Mouse (Mus musculus) naive thymus-derived CD4-positive, alpha-beta T cell, adult 2 months (primary cell): ENCODE data around the gene Creb1.

Source experiments
- DNase-seq: peaks from one replicate; pipeline ENCODE4 v3.0.0-alpha.2; 2011; ENCODE audit warnings: low read depth

Gene Creb1

DNA sequence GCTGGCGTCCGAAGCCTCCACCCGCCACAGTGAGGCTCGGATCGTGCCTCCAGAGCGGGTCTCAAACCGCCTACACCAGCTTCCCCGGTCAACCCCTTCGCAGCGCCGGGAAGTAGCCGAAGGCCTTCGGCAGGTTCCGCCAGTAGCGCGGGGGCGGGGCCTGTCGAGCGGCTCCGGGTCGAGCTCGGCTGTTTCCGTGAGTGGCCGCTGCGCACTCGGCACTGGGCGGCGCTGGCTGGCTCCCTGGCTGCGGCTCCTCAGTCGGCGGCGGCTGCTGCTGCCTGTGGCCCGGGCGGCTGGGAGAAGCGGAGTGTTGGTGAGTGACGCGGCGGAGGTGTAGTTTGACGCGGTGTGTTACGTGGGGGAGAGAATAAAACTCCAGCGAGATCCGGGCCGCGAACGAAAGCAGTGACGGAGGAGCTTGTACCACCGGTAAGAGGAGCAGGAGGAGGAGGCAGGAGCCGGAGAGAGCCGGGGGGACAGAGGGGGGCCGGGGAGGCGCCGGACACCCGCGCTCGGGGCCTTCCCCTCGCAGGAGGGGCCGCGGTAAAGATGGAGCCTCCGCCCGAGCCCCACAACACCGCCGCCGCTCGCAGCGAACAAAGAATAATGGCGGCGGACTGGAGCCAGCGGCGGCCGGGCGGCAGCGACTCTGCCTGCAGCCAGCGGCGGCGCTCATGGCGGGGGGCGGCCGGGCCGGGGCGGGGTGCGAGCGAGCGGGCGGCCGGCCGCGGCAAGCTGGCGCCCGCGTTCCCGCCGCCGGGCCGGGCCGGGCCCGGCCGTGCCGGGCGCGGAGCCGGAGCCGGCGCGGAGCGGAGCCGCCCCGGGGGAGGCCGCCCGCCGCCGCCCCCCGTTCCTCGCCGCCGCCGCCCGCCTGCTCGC, at the start of gene Creb1:
Gene Creb1 (plus strand): TSS at position 57 of the 882 bp plus-strand sequence.
- DNase-seq: peak; percentile 98

- no peak for DNase-seq
Observed at GRCm38 (mm10) chr1:64488521-64489029, 43.9 kb upstream of the Creb1 start.

DNA sequence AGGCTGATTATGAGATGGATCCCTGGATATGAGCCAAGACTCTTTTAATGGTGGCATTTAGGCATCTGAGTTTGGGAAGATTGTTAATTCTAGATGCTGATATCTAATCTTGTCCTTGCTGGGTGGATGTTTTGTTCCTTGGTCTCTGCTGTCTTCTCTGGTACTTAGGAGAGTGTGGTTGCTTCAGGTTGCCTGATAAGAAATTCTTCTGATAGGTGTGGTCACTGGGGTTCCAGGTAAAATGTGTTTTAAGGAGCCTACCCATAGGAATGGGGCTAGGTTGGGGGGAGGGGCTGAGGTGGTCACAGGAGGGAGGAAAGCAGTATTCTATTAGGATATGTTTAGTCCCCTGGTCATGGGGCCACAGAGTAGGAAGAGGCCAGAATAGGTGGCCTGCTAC, 35.6 kb upstream of the Creb1 start:
- no peak for DNase-seq

DNA sequence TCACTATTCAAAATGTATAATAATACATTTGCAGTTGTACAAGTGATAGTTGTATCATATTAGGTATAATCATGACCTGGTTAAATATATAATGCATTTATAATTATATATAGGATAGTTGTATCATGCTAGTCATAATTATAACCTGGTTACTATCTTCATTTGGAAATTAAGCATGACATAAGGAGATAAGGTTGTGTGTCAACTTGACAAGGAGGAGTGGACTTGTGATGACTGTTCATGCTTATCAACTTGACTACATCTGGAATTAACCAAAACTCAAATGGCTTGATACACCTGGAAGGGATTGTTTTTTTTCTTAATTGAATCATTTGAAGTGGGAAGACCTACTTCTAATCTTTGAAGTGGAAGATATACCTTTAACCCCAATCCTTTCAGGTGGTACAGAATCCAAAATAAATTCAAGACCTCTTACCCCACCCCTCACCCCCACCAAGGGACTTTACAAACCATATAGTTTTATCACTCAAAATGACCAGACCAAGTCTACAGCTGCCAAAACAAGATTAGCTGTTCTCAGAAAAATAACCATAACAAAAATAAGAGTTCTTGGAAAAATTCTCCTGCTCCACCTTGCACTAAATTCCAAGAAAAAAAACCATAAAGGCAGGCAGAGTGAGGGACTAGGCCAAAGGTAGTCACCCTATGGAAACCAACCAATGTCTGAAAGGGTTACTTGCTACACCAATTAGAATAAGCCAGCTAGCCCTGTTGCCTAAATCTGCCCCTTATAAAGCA, 30.9 kb upstream of the Creb1 start:
- DNase-seq: no peak

GRCm38 (mm10) chr1:64508479-64509096, 23.9 kb upstream of the Creb1 start:
- DNase-seq: peak; percentile 71

GRCm38 (mm10) chr1:64509678-64510077, 22.8 kb upstream of the Creb1 start:
- DNase-seq: no peak

DNA sequence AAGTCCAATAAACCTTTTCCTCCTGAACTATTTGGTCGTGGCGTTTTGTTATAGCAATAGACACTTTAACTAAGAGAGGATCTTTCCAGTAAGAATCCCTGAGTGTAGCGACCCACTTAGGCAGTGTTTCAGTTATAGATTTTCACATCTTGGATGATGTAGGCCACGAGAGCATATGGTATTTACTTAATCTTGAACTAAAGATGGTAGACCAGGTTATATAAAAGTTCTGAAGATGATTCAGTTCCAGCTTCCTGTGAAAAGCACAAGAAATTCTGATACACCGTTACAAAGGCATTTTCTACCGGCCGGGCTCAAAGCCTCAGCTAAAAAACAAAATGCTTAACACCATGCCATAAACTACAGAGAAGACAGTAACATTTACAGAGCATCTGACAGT, 18.3 kb upstream of the Creb1 start:
- DNase-seq: no peak

GRCm38 (mm10) chr1:64516593-64516992, 15.9 kb upstream of the Creb1 start:
- no peak for DNase-seq

GRCm38 (mm10) chr1:64518480-64518879, 14.0 kb upstream of the Creb1 start:
- no peak for DNase-seq

GRCm38 (mm10) chr1:64519345-64519744, 13.1 kb upstream of the Creb1 start:
- no peak for DNase-seq

DNA sequence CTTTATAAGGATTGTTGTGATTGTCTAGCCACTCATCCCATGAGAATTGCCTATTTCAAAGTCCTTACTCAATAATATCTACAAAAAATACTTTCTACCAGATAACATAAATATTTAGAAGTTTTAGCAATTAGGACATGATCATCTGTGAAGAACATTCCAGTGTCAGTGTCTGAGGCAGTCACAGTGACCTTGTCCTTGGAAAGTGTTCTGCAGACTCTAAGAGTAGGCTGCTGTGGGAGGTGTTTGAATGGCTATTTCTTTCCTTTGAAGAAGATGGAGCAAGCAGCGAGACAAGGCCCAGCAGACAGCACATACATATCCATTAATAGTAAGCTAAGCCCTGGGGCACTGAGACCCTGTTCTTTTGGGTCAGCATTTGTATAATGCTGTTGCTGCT, 12.5 kb upstream of the Creb1 start:
- DNase-seq: no peak

- no peak for DNase-seq
Observed at GRCm38 (mm10) chr1:64521734-64522133, 10.7 kb upstream of the Creb1 start.

DNA sequence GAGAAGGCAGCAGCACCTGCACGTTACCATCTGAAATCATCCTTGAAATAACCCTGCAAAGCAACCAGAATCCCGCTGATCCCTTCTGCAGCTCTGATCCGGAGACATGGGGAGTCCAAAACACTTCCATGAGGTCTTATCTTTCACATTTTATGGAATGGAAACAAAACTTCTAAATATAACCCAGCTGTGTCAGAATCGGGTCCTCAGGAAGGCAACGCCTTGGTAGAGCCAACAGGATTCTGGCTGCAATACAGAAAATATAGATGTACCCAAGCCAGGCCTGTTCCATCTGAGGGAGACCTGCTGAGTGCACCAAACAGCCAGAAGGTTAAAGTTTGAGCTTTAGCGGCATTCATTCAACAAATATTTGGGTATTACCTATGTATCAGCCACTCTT, 9.8 kb upstream of the Creb1 start:
- DNase-seq: no peak

- no peak for DNase-seq
Observed at GRCm38 (mm10) chr1:64523117-64523516, 9.3 kb upstream of the Creb1 start.

- no peak for DNase-seq
Observed at GRCm38 (mm10) chr1:64524661-64525060, 7.8 kb upstream of the Creb1 start.

DNA sequence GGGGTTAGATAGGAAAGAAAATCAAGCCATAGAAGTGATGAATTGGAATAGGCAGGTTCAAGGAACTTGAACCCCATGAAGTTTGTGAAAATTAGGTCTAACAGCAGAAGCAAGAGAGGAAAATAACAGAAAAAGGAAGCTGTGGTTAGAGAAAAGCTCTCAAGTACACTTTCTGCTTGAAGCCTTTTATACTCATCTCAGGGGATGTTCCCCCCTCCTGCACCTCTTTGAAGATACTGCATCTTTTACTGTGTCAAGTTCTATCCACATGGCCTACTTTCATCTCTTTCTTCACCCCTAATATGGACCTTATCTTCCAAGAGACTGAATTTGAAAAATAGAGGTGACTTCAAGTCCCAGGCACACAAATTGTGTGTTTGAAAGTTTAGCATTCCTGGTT, 4.8 kb upstream of the Creb1 start:
- peak; percentile 85 for DNase-seq

DNA sequence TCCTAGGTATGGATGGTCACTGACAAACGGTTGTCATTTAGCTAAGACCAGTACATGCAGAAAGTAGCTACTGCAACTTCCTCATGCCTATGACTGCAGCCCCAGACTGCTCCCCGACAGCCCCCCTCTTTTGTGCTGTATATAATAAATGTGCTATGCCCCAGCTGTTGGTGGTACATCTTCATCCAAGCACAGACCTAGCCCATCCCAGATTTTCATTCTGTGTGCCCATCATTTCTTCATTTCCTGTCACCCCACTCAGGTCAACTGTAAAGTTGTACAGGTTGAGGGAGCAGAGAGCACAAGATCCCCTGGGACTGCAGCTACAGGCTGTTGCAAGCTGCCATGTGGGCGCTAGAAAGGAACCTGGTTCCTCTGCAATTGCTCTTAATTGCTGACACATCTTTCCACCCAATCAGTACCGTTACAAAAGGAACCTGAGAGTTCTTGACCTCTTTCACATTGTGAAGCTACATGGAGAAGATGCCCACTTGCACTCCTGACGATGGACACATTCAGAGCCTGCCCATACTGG, 2.6 kb upstream of the Creb1 start:
- no peak for DNase-seq

- no peak for DNase-seq
Observed at GRCm38 (mm10) chr1:64531548-64531947, 897 bp upstream of the Creb1 start.

DNA sequence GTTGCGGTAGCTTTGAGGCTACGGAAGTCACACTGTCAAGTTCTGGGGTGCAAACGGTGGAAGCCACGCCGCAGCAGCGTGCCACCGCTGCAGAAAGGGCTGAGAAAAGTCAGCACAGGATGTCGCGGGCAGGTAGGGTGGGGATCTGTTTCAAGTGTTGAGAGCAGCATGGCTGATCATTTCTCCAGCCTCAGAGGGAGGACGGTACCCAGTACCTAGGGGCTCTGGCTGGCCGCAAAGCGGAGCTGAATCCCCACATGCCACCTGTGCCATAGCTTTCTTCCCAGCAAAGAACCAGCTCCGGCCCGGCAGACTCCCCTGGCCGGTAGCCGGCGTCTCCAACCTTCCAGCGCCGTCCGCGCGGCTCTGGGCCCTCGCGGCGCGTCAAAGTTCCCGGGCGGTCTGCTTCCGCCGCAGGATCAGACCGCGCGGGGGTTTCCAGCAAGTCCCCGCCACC, 350 bp upstream of the Creb1 start:
- peak; percentile 94 for DNase-seq

- peak; percentile 61 for DNase-seq
Observed at GRCm38 (mm10) chr1:64533471-64534443, 1.3 kb downstream of the Creb1 start.

DNA sequence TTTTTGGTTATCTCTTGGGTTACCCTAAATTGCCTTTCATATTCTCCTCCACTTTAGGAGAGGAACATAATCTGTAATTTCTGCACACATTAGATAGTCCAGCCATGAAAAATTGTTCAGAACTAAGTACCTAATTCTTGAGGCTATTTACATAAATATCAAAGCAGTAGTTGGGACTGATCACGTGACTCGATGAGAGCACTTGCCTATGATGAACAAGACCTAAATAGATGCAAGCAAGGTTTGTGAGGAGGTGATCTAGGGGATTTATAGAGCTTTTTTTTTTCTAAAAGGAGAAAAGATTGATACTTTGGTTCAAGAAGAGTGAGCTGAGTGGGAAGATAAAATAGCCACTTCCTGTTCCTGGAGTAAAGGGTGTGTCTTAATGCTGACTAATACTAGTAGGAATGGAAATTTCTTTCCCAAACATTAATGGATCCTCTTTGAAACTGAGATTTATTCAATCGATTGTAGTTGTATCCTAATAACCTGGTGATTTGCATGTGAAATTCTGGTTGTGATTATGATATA, 6.5 kb downstream of the Creb1 start:
- no peak for DNase-seq
